Mouse (Mus musculus): ENCODE data around the gene Kctd19.

- TF ChIP-seq TAL1 (IDR thresholded peaks at IDR 0.05; ENCODE audit: low read length) (no peak), GATA1 (IDR thresholded peaks at IDR 0.05; ENCODE audit: low read length) (no peak)
Measured at GRCm38 (mm10) chr8:105453296-105453695, 40.0 kb upstream of the Kctd19 start.

Measured in erythroblast, embryonic 14.5 days (primary cell).